Mouse (Mus musculus) T-helper 1 cell (primary cell): Measurements from ENCODE around the gene Srms.
"Not testable (repeated sequence)": the region's sequence is repeated elsewhere in the genome, so short reads cannot be mapped to it uniquely, and the experiment has no call there.

ENCODE experiments used
- in situ Hi-C: fragments of 300-600 bp; cut with MboI, MseI; formaldehyde crosslinking; loops from one replicate; pipeline ENCODE4 v1.15.1; 2025; ENCODE audit warnings: high pct_unique_total_duplicates

The Srms gene

GRCm38 (mm10) chr2:181219538-181220216 is 6.7 kb upstream of the Srms start, which contains the start of gene Fndc11:
Gene Fndc11 (plus strand): TSS chr2:181220013.
- in situ Hi-C loops = no loop called here

DNA sequence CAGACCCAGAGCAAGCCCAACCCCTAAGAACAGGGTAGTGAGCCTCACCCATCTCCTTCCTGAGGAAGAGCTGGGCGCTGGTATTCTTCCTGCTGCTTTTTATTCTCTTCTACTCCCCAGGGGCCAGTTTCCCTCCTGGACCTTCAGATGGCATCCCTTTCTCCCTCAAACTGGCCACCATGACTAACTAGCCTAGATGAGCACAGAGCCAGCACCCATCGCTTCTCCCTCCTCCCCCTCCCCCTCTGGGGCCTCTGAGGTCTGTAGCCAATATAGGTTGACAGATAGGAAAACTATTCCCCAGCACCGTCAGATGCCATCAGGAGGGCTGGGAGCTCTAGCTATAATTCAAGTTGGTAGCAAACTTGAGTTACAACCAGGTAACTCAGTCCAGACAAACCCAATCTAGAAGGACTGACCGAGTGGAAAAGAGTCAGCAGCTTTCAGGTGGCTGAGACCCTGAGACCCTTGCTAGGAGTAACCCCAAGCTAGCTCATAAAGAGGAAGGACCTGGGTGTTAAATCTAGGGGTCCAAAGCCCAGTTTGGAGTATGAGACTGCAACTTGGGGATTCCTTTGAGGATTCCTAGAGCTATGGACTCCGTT is 6.0 kb upstream of the Srms start:
- in situ Hi-C loops = no loop called here

GRCm38 (mm10) chr2:181216037-181216436 is 3.1 kb upstream of the Srms start:
- in situ Hi-C loops = no loop called here

GRCm38 (mm10) chr2:181212389-181213020 is 480 bp downstream of the Srms start:
- in situ Hi-C loops = no loop called here

- in situ Hi-C loops = no loop called here
Measured at GRCm38 (mm10) chr2:181206118-181206517, 6.9 kb downstream of the Srms start.

DNA sequence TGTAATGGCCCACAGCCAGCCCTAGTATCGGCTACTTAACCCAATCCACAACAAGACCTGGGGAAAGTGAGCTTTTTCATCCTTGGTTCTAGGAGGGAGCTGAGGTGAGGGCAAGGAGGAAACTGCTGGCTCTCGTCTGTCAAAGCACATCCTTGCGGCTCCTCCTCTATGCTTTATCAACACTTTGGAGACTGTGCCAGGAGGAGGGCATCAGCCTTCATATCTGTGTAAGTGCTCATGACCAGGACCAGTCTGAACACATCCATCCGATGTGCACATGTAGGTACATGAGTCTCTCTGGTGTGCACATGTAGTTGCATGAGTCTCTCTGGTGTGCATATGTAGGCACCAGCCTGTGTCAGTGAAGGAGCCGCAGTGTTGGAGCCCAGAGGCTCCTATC is 7.3 kb downstream of the Srms start:
- in situ Hi-C loops = no loop called here

DNA sequence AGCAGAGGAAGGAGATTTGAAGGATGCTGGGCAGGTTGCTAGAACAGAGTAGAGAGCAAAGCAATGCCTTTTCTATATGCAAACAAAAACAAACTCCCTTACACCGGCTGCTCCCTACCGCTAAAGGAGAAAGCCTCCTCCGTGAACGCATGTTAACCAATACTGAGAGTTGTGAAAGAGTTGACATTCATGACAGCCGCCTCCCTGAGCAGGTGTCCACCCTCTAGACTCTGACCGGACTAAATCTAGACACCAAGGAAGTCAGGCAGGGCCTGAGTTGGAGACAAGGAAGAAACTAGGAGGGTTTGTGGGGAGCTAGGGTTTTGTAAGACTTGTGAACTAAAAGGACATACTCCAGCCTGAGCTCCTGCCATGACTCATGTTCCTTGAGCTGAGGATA is 10.1 kb downstream of the Srms start:
- in situ Hi-C loops = no loop called here

DNA sequence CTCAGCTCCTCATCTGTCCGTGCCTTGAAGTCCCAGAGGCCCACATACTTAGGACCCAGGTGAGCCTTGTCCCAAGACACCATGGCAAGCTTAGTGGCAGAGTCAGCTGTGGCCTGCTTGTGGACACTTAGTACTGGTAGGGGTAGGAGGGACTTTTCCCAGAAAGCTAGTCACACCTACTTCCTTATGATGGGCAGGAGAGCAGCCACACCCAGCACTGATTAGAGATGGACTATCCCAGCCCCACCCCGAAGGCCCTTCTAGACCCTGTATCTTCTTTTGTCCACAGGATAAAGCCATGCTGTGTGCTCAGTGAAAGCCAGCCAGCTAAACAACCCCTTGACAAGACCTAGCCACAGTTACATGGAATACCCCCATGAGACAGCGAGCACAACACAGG is 10.6 kb downstream of the Srms start, which contains the start of gene Ptk6:
Gene Ptk6 (minus strand): TSS at position 368 of the 400 bp plus-strand sequence.
- in situ Hi-C loops = no loop called here

- in situ Hi-C loops = no loop called here
Measured at GRCm38 (mm10) chr2:181201606-181202005, 11.4 kb downstream of the Srms start.

- in situ Hi-C loops = no loop called here
Measured at GRCm38 (mm10) chr2:181196628-181197300, 16.2 kb downstream of the Srms start.

- in situ Hi-C loops = no loop called here
Measured at GRCm38 (mm10) chr2:181193044-181193443, 19.9 kb downstream of the Srms start.

GRCm38 (mm10) chr2:181191936-181192335 is 21.0 kb downstream of the Srms start:
- in situ Hi-C loops = no loop called here

DNA sequence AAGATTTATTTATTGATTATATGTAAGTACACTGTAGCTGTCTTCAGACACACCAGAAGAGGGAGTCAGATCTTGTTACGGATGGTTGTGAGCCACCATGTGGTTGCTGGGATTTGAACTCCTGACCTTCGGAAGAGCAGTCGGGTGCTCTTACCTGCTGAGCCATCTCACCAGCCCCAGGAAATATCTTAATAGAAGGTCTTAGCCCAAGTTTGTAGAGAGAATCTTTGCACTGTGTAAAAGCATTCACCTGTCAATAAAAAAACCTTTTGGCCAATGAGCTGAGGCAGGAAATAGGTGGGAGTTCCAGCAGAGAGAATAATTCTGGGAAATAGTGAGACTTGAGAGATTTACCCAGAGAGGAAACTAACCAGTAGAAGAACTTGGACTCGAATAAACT is 21.6 kb downstream of the Srms start:
- in situ Hi-C loops = not testable (repeated sequence)

GRCm38 (mm10) chr2:181189321-181189720 is 23.7 kb downstream of the Srms start:
- in situ Hi-C loops = no loop called here

GRCm38 (mm10) chr2:181188681-181189080 is 24.3 kb downstream of the Srms start:
- in situ Hi-C loops = no loop called here

DNA sequence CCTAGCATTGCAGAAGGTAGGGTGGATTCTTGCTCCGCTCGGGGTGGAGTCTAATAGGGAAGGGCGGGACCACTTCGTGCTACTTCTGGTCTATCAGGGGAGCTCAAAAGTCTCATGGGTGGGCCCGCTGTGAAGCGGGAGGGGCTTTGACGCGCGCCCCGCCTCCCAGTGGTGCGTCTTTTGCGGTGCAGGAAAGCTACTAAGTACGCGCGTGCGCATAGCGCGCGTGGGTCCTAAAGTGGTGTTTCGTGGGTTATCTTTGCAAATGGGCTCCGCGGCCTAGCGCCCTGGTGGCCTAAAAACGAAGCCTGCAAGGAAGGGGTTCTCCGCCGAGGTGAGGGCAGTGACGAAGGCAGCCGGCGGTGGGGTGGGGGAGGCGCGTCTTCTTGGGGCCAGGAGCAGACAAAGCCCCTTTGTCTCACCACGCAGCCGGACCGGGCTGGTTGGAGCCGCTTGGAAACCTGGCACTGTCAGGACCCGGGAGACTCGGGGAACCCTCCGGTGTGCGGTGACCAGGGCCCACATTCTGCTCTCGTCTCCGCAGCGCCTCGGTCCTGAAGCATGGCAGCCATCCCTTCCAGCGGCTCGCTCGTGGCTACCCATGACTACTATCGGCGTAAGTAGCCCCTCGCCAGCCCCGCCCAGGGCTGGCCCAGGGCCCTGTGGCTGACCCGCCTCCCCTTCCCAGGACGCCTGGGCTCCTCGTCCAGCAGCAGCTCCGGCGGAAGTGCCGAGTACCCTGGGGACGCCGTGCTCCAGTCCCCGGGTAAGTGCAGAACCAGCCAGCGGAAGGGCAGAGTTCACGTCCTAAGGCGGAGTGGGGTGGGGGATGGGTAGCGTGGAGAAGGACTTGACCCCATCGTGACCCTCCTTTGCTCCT is 25.6 kb downstream of the Srms start, which contains the start of gene Ppdpf:
Gene Ppdpf (plus strand): TSS at position 127 of the 880 bp plus-strand sequence.
- in situ Hi-C loops = no loop called here

DNA sequence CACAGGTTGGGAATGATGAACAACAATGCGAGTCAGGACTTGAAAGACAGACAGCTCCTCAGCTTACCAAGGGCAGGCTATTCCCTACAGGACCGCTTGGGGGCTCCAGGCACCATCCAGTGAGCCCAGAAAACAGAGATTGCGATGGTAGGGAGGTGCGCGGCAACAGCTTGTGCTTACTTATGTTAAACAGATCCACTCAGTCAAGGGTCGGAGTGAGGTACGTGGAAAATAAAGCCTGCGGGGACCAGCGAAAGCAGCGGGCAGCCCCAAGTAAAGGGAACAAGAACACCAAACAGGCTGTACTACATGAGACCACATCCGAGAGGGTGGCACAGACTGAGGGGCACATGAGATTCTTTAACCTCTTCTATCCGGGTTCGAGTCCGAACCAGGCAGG is 26.4 kb downstream of the Srms start:
- in situ Hi-C loops = no loop called here

GRCm38 (mm10) chr2:181180898-181181297 is 32.1 kb downstream of the Srms start:
- in situ Hi-C loops = no loop called here

GRCm38 (mm10) chr2:181178471-181178870 is 34.5 kb downstream of the Srms start:
- in situ Hi-C loops = no loop called here

DNA sequence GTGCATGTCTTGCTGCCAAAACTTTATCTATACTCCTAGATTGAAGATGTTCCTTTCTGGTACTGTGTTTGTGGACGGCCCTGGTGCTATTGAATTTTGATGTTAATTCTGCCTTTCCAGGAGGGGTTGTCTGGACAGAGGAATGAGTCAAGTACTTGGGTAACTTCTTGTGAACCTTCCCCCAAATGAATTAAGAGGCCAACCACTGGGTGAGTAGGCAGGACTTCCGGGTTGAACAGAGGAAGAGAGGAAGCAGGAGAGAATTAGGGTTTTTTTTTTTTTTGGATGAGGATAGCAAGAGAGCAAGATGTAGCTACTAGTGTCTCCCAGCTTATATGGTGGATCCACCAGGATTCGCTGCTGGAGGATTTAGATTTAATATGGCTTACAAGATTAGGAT is 35.0 kb downstream of the Srms start:
- in situ Hi-C loops = no loop called here

DNA sequence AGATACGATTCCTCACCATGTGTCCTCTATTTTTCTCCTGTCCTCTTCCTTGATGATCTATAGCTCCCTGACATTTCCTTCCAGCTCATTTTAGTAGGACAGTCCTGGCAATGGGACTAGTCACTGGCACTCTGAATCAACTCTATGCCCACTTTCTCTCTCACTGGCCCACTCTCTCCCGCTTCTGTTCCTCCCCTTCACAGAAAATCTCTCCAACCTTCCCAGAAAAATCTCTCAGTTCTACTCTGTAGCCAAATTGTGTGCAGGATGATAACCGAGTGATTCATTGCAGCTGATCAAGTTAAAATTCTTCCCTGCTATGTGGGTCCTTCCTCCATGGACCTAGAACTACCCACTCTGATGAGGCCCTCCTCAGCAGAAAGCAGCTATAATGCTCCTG is 38.3 kb downstream of the Srms start:
- in situ Hi-C loops = no loop called here
